Mouse (Mus musculus) thymus, adult 2 months (tissue): ENCODE measurements around the gene Lmo2. TPM values are rescaled to one million over a fixed set of nuclear protein-coding genes. Genes with fewer than 3 reads are reported as not detected.

Source experiments
- DNase-seq: peaks from one replicate; pipeline ENCODE4 v3.0.0; 2021
- H3K27ac ChIP-seq: fragments of 200-500 bp; 2 replicates; pipeline ENCODE4 v1.5.1; 2012; ENCODE audit warnings: low read length, control low read depth; ENCODE audit not compliant: control insufficient read depth, insufficient read depth
- H3K27me3 ChIP-seq: fragments of 200-500 bp; 2 replicates; pipeline ENCODE4 v1.6.1; 2012; ENCODE audit warnings: mild to moderate bottlenecking, low read length, moderate library complexity, mixed read lengths; ENCODE audit not compliant: control insufficient read depth, insufficient read depth
- H3K36me3 ChIP-seq: fragments of 200-500 bp; 2 replicates; pipeline ENCODE4 v1.6.1; 2012; ENCODE audit warnings: mild to moderate bottlenecking, low read length, moderate library complexity; ENCODE audit not compliant: control insufficient read depth, insufficient read depth
- H3K4me1 ChIP-seq: fragments of 200-500 bp; replicated peaks from 2 replicates; pipeline ENCODE4 v1.6.1; 2012; ENCODE audit warnings: low read length; ENCODE audit not compliant: control insufficient read depth, insufficient read depth
- H3K4me3 ChIP-seq: fragments of 200-500 bp; 2 replicates; pipeline ENCODE4 v1.5.1; 2012; ENCODE audit warnings: mild to moderate bottlenecking, low read length, control low read depth, moderate library complexity; ENCODE audit not compliant: control insufficient read depth, insufficient read depth
- CTCF ChIP-seq: fragments of 200-500 bp; IDR thresholded peaks from 2 replicates; pipeline ENCODE4 v1.5.1; 2012; ENCODE audit warnings: mild to moderate bottlenecking, control low read depth, low read length, moderate library complexity, borderline replicate concordance; ENCODE audit not compliant: control insufficient read depth, poor library complexity, insufficient read depth; ENCODE audit errors: extremely low read depth
- POLR2A ChIP-seq: fragments of 200-500 bp; IDR thresholded peaks from 2 replicates; pipeline ENCODE4 v1.6.1; 2012; ENCODE audit warnings: mild to moderate bottlenecking, low read length, control low read depth, moderate library complexity; ENCODE audit not compliant: control insufficient read depth, poor library complexity, insufficient read depth; ENCODE audit errors: extremely low read depth
- WGBS: fragments of 180-500 bp; shearing (Covaris S2); methylation state at CpG from one replicate; pipeline ENCODE4 v1.1.7; 2018; 5-methylcytosine and 5-hydroxymethylcytosine counted together
- polyA plus RNA-seq: library from polyadenylated mRNA; depleted of rRNA; stranded (reverse); fragments of >200 nt; gene quantifications from 2 replicates; pipeline ENCODE4 v1.2.3, GENCODE M21; 2012

The Lmo2 gene
- polyA plus RNA-seq, 1 experiment = 9.6 TPM

GRCm38 (mm10) chr2:103955714-103956113 is 2.1 kb upstream of the Lmo2 start:
- Histone ChIP-seq H3K27me3 (no peaks in the 10 kb centered on the region), H3K36me3 (no peaks in the 10 kb centered on the region), H3K27ac (no peak overlapping the region), H3K4me3 (no peak overlapping the region), H3K4me1 (no peaks in the 10 kb centered on the region)
- no peak for TF ChIP-seq POLR2A
- TF ChIP-seq CTCF = no peak
- DNase-seq = no peak
- WGBS = 74% methylated on average over 3 of the region's 3 CpGs

GRCm38 (mm10) chr2:103956867-103957266 is 919 bp upstream of the Lmo2 start:
- no peak for DNase-seq
- no peak overlapping the region for H3K4me3 ChIP-seq
- no peaks in the 10 kb centered on the region for H3K36me3 ChIP-seq
- H3K27ac ChIP-seq = no peak overlapping the region
- H3K27me3 ChIP-seq = no peaks in the 10 kb centered on the region
- WGBS = 89% methylated on average over 6 of the region's 6 CpGs
- H3K4me1 ChIP-seq = no peaks in the 10 kb centered on the region
- TF ChIP-seq CTCF (no peak), POLR2A (no peak)

GRCm38 (mm10) chr2:103958634-103959033 is 848 bp downstream of the Lmo2 start:
- no peaks in the 10 kb centered on the region for H3K27me3 ChIP-seq
- 80% methylated on average over 3 of the region's 3 CpGs for WGBS
- DNase-seq = no peak
- H3K36me3 ChIP-seq = no peaks in the 10 kb centered on the region
- H3K4me3 ChIP-seq = no peak overlapping the region
- H3K27ac ChIP-seq = no peak overlapping the region
- H3K4me1 ChIP-seq = no peaks in the 10 kb centered on the region; the same call in 1 of the 2 replicates
- TF ChIP-seq CTCF (no peak), POLR2A (no peak)

DNA sequence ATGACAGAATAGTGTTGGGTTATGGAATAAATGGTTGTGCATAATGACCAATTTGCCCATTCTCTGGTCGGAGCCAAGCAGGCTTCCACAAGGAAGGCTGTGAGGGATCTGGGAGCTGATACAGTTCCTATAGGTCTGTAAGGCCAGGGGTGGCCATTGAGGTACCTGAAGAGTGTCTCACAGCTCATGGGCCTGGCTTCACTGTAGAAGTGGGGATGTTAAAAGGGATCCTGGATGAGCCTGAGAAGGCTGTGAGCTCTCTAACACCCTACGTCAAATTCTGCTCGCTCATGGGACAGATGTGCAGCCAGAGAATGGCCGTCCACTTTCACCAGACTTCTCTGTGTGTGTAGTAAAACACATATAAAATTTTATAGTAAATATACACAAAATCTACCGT is 1.3 kb downstream of the Lmo2 start:
- H3K36me3 ChIP-seq = no peaks in the 10 kb centered on the region
- 95% methylated on average over 5 of the region's 5 CpGs for WGBS
- TF ChIP-seq POLR2A (no peak), CTCF (no peak)
- DNase-seq = no peak
- no peak overlapping the region for H3K4me3 ChIP-seq
- no peaks in the 10 kb centered on the region for H3K27me3 ChIP-seq
- no peak overlapping the region for H3K27ac ChIP-seq
- no peaks in the 10 kb centered on the region; the same call in 1 of the 2 replicates for H3K4me1 ChIP-seq

- TF ChIP-seq POLR2A (no peak), CTCF (no peak)
- Histone ChIP-seq H3K36me3 (no peaks in the 10 kb centered on the region), H3K4me1 (no peaks in the 10 kb centered on the region; the same call in 1 of the 2 replicates), H3K27ac (no peak overlapping the region), H3K4me3 (no peak overlapping the region), H3K27me3 (no peaks in the 10 kb centered on the region)
- DNase-seq = no peak
- 96% methylated on average over 6 of the region's 6 CpGs for WGBS
These were observed 1.8 kb downstream of the Lmo2 start for GRCm38 (mm10) chr2:103959574-103959973.

DNA sequence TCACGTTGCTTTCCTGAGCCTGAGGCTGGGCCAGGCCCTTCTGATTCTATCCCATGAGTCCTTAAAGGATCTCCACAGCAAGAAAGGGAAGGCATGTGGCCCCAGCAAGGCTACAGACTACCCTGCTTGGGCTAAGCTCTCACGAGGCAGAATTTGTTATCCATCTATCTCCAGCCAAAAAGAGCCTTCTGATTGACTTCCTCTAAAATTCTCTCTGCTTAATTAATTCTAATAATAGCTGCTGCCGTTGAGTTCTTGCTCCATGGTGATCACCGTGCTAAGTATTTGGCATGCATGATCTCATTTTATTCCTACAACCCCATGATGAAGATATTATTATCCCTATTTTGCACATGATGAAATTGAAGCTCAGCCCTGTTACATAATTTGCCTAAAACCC is 4.6 kb downstream of the Lmo2 start:
- H3K36me3 ChIP-seq = no peaks in the 10 kb centered on the region
- DNase-seq = no peak
- no peak overlapping the region for H3K4me3 ChIP-seq
- no peaks in the 10 kb centered on the region; the same call in 1 of the 2 replicates for H3K27me3 ChIP-seq
- H3K27ac ChIP-seq = no peak overlapping the region
- no peaks in the 10 kb centered on the region; the same call in 1 of the 2 replicates for H3K4me1 ChIP-seq
- 60% methylated on average over 4 of the region's 4 CpGs for WGBS
- no peak for TF ChIP-seq CTCF
- no peak for TF ChIP-seq POLR2A

GRCm38 (mm10) chr2:103965391-103965790 is 7.6 kb downstream of the Lmo2 start:
- TF ChIP-seq CTCF (no peak), POLR2A (no peak)
- no peak overlapping the region for H3K4me3 ChIP-seq
- WGBS = 32% methylated on average over 3 of the region's 3 CpGs
- H3K27me3 ChIP-seq = peaks cover 11% of the 10 kb centered on the region
- H3K36me3 ChIP-seq = no peaks in the 10 kb centered on the region
- no peak overlapping the region for H3K27ac ChIP-seq
- no peak for DNase-seq
- peaks cover 5% of the 10 kb centered on the region for H3K4me1 ChIP-seq
